Mouse (Mus musculus) kidney, embryonic 16.5 days (tissue): ENCODE measurements around the gene Dnaaf2. TPM values are rescaled to one million over a fixed set of nuclear protein-coding genes. Genes with fewer than 3 reads are reported as not detected.
A peak's percentile ranks its signal among the peaks of the same experiment; 100 is the strongest.

ENCODE experiments used
- ATAC-seq: fragments of 200-750 bp; cut with Nextera tagmentation; 2 replicates; pipeline ENCODE4 v1.8.0; 2017; ENCODE audit warnings: moderate TSS enrichment; ENCODE audit not compliant: low FRiP score, low TSS enrichment
- H3K27ac ChIP-seq: fragments of 300-500 bp; sonication (generic); 2 replicates; pipeline ENCODE4 v1.5.1; 2014; ENCODE audit warnings: low read length
- H3K27me3 ChIP-seq: fragments of 300-500 bp; sonication (generic); 2 replicates; pipeline ENCODE4 v1.6.1; 2014; ENCODE audit warnings: low read length, control low read depth, mixed read lengths; ENCODE audit not compliant: insufficient read depth
- H3K36me3 ChIP-seq: fragments of 300-500 bp; sonication (generic); 2 replicates; pipeline ENCODE4 v1.6.1; 2014; ENCODE audit warnings: low read length, control low read depth, mixed read lengths; ENCODE audit not compliant: insufficient read depth
- H3K4me1 ChIP-seq: fragments of 300-500 bp; sonication (generic); 2 replicates; pipeline ENCODE4 v1.6.1; 2014; ENCODE audit warnings: low read length, control low read depth, mixed read lengths; ENCODE audit not compliant: insufficient read depth
- H3K4me2 ChIP-seq: fragments of 300-500 bp; sonication (generic); replicated peaks from 2 replicates; pipeline ENCODE4 v1.6.1; 2014; ENCODE audit warnings: low read depth, low read length
- H3K4me3 ChIP-seq: fragments of 300-500 bp; sonication (generic); 2 replicates; pipeline ENCODE4 v1.5.1; 2014; ENCODE audit warnings: mild to moderate bottlenecking, low read length
- H3K9ac ChIP-seq: fragments of 300-500 bp; sonication (generic); replicated peaks from 2 replicates; pipeline ENCODE4 v1.6.1; 2014; ENCODE audit warnings: low read length
- H3K9me3 ChIP-seq: fragments of 300-500 bp; sonication (generic); 2 replicates; pipeline ENCODE4 v1.6.1; 2016; ENCODE audit warnings: low read length, control low read depth
- WGBS: fragments of 180-500 bp; shearing (Covaris S2); extraction: QIAGEN DNeasy Blood & Tissue Kit; methylation state at CpG from one replicate; pipeline ENCODE4 v1.1.7; 2014; 5-methylcytosine and 5-hydroxymethylcytosine counted together
- polyA plus RNA-seq: library from polyadenylated mRNA; unstranded; fragments of >200 nt; fragmentation: Nextera tagmentation; extraction: Ambion mirVana; gene quantifications from 2 replicates; pipeline ENCODE4 v1.2.1, GENCODE M21; 2015

Dnaaf2 gene
- polyA plus RNA-seq, 1 experiment from 2014 or later = 8.8 TPM

GRCm38 (mm10) chr12:69204052-69204833, 6.0 kb upstream of the Dnaaf2 start, which contains the start of gene Gm49384:
Gene Gm49384, minus strand, starts transcription at chr12:69204267.
- Histone ChIP-seq H3K9ac (no peak within 1 kb of the TSS), H3K36me3 (peaks cover 25% of the 10 kb centered on the region), H3K4me3 (no peak within 1 kb of the TSS), H3K4me1 (peaks cover under 1% of the 10 kb centered on the region; the same call in 1 of the 2 replicates), H3K27me3 (no peaks in the 10 kb centered on the region), H3K27ac (no peak within 1 kb of the TSS), H3K4me2 (no peak within 1 kb of the TSS), H3K9me3 (no peaks in the 10 kb centered on the region)
- 85% methylated on average over 16 of the region's 16 CpGs for WGBS
- ATAC-seq = no peak

GRCm38 (mm10) chr12:69198985-69199384, 756 bp upstream of the Dnaaf2 start:
- Histone ChIP-seq H3K27me3 (no peaks in the 10 kb centered on the region), H3K4me1 (peaks cover 21% of the 10 kb centered on the region), H3K27ac (no peak overlapping the region), H3K4me2 (no peak overlapping the region; the same call in 1 of the 2 replicates), H3K4me3 (no peak overlapping the region), H3K9ac (no peak overlapping the region), H3K36me3 (peaks cover 19% of the 10 kb centered on the region), H3K9me3 (no peaks in the 10 kb centered on the region)
- no peak for ATAC-seq

GRCm38 (mm10) chr12:69197378-69198163, 658 bp downstream of the Dnaaf2 start:
- Histone ChIP-seq H3K27ac (peak overlapping the region; percentile 90), H3K27me3 (no peaks in the 10 kb centered on the region), H3K4me3 (peak overlapping the region; percentile 95), H3K4me2 (peak overlapping the region; percentile 97), H3K36me3 (peaks cover 16% of the 10 kb centered on the region), H3K9ac (peak overlapping the region; percentile 90), H3K4me1 (peaks cover 21% of the 10 kb centered on the region), H3K9me3 (no peaks in the 10 kb centered on the region)
- ATAC-seq = peak; percentile 77
- under 1% methylated on average over 91 of the region's 94 CpGs for WGBS

DNA sequence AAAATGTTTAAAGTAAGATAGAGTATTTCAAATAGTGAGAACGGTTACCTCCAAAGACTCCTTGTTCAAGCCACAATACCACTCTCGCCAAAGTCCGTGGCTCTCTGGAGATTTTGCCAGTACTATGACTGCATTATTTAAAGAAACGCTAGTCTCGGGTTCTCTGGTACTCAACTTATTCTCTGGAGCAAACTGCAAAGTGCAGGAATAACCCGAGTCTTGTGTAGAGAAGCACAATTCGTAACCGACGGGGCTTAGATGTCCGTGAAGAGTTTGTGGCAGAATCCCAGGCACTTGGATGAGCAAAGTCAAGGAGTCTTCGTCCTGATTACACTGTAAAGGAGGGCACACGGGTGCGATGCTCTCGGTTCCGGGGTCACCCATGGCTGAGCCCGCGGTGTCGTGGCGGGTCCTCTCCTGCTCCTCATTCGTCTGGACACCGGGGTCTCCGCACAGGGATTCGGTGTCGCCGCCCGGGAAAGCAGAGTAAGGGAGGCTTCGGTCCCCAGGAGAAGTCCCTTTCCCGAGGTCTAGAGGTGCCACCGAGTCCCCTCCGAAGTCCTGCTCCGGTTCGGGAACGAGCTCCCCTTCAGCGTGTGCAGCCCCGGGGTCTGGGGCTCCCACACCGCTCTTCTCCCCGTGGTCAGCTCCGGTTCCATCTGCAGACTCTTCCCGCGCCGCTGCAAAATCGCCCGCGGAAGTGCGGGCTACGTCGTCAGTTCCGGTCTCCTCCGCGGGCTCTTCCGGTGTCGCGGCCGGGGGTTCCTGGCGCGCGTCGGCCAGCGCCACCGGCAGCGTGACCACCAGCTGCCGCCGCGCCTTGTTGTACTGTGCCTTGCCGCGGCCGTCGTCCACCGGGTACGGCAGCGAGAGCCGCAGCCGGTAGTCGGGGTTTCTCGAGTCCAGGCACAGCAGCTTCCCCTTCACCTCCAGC, 1.5 kb downstream of the Dnaaf2 start, which contains the start of gene Gm49383:
TSS of gene Gm49383 (minus strand) at position 661 of the 934 bp plus-strand sequence.
- peak; percentile 76 for ATAC-seq
- Histone ChIP-seq H3K4me1 (peaks cover 21% of the 10 kb centered on the region), H3K9ac (peak within 1 kb of the TSS; percentile 90), H3K27me3 (no peaks in the 10 kb centered on the region), H3K36me3 (peaks cover 12% of the 10 kb centered on the region; the same call in 1 of the 2 replicates), H3K9me3 (no peaks in the 10 kb centered on the region), H3K27ac (peak within 1 kb of the TSS; percentile 90), H3K4me2 (peak within 1 kb of the TSS; percentile 97), H3K4me3 (peak within 1 kb of the TSS; percentile 95)
- WGBS = under 1% methylated on average over 75 of the region's 75 CpGs

DNA sequence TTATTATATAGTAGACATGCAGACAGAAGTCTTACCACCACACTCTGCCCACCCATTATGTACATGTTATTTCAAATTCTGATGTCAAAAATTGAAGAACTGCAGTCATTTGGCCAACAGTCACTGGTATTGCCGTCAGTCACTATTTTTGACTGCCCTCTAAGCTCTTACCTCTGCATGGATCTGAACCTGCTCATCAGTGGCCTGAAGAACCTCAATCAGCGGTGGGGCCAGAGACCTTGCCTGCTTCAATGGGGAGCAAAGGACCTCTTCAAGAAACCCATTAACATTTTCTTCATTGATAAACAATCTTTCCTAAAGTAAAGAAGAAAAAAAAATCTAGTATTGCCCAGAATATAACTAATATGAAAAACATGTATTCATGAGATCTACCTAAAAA, 5.6 kb downstream of the Dnaaf2 start:
- no peak for ATAC-seq
- Histone ChIP-seq H3K36me3 (peaks cover 24% of the 10 kb centered on the region), H3K4me2 (no peak overlapping the region), H3K4me3 (no peak overlapping the region), H3K27me3 (no peaks in the 10 kb centered on the region), H3K9ac (no peak overlapping the region), H3K4me1 (peaks cover 9% of the 10 kb centered on the region), H3K9me3 (no peaks in the 10 kb centered on the region), H3K27ac (no peak overlapping the region)
- 92% methylated on average over 2 of the region's 2 CpGs for WGBS

- H3K4me3 ChIP-seq = no peak overlapping the region
- no peak for ATAC-seq
- peaks cover 18% of the 10 kb centered on the region for H3K4me1 ChIP-seq
- no peak overlapping the region for H3K27ac ChIP-seq
- H3K9me3 ChIP-seq = no peaks in the 10 kb centered on the region
- peaks cover 24% of the 10 kb centered on the region for H3K36me3 ChIP-seq
- H3K27me3 ChIP-seq = no peaks in the 10 kb centered on the region
- no peak overlapping the region for H3K4me2 ChIP-seq
- 89% methylated on average over 5 of the region's 5 CpGs for WGBS
- no peak overlapping the region for H3K9ac ChIP-seq
These were observed 6.8 kb downstream of the Dnaaf2 start for GRCm38 (mm10) chr12:69191396-69191795.

DNA sequence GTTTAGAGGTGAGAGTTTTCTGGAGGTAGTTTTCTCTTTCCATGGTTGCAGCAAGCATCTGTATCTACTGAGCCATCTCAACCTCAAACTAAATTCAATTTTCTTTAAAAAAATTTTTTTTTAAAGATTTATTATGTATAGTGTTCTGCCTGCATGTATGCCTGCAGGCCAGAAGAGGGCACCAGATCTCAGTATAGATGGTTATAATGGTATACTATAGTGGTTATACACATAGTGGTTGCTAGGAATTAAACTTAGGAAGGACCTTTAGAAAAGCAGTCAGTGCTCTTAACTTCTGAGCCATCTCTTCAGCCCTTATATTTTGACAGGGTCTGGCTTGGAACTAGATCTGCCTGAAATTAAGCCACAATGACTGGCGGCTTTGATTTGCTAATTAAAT, 7.7 kb downstream of the Dnaaf2 start:
- no peaks in the 10 kb centered on the region for H3K27me3 ChIP-seq
- no peaks in the 10 kb centered on the region for H3K9me3 ChIP-seq
- H3K36me3 ChIP-seq = peaks cover 24% of the 10 kb centered on the region
- H3K4me1 ChIP-seq = peaks cover 15% of the 10 kb centered on the region
- ATAC-seq = no peak
- no peak overlapping the region for H3K4me3 ChIP-seq
- WGBS = 88% methylated on average over 1 of the region's 1 CpGs
- H3K4me2 ChIP-seq = no peak overlapping the region
- no peak overlapping the region for H3K9ac ChIP-seq
- no peak overlapping the region for H3K27ac ChIP-seq

DNA sequence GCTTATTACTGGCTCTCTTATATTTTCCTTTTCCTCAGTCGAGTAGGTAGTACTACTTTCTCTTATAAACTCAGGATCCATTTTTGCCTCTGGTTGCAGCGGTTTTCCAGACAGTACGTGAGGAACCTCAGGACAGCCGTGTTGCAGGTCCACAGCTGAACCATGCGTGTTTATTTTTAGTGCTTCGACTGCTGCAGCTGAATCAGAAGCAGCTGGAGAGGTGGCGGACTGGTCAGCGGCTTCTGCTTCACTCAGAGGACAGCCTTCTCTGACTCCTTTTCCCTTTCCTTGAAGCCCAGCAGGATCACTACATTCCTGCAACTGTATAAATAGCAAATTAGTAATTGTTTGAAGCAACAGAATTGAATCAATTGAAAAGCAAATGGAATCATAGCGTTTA, 8.2 kb downstream of the Dnaaf2 start:
- 90% methylated on average over 9 of the region's 9 CpGs for WGBS
- no peaks in the 10 kb centered on the region for H3K27me3 ChIP-seq
- H3K27ac ChIP-seq = no peak overlapping the region
- no peaks in the 10 kb centered on the region for H3K9me3 ChIP-seq
- ATAC-seq = no peak
- no peak overlapping the region for H3K4me3 ChIP-seq
- H3K4me1 ChIP-seq = peaks cover 17% of the 10 kb centered on the region
- H3K9ac ChIP-seq = no peak overlapping the region
- no peak overlapping the region for H3K4me2 ChIP-seq
- H3K36me3 ChIP-seq = peaks cover 24% of the 10 kb centered on the region

- Histone ChIP-seq H3K9me3 (no peaks in the 10 kb centered on the region), H3K27me3 (no peaks in the 10 kb centered on the region), H3K9ac (peak overlapping the region; percentile 41), H3K4me2 (peak overlapping the region; percentile 23), H3K36me3 (peaks cover 28% of the 10 kb centered on the region), H3K4me1 (peaks cover 20% of the 10 kb centered on the region), H3K27ac (no peak overlapping the region), H3K4me3 (peak overlapping the region; percentile 22)
- WGBS = 63% methylated on average over 5 of the region's 5 CpGs
- ATAC-seq = no peak
These were observed 11.3 kb downstream of the Dnaaf2 start for GRCm38 (mm10) chr12:69186811-69187471.
